Mouse (Mus musculus) adrenal gland (tissue): ENCODE data around the gene Flnb.

Experiments
- intact Hi-C: fragments of 180-260 bp; cut with DNase I; formaldehyde crosslinking; loops from one replicate; pipeline ENCODE4 v1.15.1; 2025

Flnb gene

DNA sequence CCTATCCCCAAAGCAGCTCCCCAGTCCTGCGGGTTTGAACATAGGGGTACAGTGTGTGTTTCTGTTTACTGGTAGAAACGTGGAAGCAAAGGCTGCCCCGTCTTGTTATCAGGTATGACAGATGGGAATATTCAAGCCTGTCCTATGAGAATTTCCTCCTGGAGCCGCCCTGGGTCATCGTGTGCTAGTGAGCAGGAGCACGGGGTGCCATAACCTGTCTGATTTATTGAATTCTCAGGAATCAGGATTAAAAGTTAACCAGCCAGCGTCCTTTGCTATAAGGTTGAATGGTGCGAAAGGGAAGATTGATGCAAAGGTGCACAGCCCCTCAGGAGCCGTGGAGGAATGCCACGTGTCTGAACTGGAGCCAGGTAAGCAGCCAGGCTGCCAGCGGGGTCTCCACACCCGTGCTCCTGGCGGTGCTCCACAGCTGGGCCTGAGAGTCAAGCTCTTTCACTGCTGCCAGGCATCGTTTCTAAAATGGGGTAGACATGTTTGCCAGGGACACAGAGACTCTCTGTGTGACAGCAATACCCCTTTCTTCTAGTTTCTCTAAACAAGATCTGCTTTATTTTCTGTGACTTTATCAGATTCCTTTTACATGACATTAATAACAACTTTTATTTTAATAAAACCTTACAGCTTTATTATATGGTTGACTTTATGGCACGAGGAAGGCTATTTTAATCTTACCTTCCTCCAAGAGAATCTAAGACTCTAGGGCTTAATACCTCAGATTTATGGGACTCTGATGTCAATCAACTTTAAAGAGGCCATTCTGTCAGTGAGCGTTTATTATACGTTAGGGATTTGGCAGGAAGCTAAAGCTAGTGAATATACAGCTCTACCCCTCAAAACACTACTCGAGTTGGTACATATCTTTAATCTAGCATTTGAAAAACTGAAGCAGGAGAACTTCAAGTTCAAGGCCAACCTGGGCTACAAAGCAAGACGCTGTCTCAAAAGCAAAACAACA is 121.3 kb downstream of the Flnb start:
- intact Hi-C loops: no loop called here

DNA sequence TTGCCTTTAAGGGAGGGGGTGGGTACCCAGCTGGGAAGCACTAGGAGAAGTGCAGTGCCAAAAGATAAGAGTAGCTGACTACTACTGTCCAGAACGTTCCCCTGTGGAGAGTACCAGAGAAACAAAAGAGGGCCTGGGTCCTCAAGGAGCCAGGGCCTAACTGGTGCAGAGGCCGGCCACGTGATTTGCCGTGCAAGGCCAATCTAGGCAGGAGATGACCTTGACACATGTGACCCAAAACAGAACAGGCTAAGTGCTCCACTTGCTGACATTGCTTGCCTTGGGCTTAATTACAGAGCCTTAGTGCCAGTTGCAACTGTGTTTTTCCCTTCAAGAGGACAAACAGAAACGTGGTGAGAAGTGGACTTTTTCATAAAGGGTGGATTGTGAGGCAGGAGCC is 123.7 kb downstream of the Flnb start:
- intact Hi-C loops: loop anchor here (5.0 kb wide), 1 partner anchor 124 kb away; the partner anchor contains the start of gene Flnb

- intact Hi-C loops: loop anchor here (5.0 kb wide), 1 partner anchor 126 kb away; the partner anchor contains the start of gene Flnb
Measured at GRCm38 (mm10) chr14:7943101-7943800, 125.5 kb downstream of the Flnb start.

DNA sequence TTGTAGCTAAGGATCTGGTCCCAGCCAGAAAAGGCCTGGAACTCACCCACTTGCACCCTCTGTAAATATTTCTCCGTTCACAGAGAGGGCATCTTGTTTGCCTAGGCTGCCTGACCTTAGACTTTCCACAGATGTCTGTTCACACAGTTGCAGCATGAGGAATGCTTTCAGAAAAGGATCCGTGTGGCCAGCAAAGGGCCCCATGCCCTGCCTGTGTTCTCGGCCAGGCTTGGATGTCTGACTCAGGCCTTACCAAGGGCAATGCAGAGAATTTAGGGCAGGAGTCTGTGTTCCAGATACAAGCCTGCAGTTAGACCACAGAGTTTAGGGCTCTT is 126.0 kb downstream of the Flnb start:
- intact Hi-C loops: loop anchor here (5.0 kb wide), 1 partner anchor 126 kb away; the partner anchor contains the start of gene Flnb

DNA sequence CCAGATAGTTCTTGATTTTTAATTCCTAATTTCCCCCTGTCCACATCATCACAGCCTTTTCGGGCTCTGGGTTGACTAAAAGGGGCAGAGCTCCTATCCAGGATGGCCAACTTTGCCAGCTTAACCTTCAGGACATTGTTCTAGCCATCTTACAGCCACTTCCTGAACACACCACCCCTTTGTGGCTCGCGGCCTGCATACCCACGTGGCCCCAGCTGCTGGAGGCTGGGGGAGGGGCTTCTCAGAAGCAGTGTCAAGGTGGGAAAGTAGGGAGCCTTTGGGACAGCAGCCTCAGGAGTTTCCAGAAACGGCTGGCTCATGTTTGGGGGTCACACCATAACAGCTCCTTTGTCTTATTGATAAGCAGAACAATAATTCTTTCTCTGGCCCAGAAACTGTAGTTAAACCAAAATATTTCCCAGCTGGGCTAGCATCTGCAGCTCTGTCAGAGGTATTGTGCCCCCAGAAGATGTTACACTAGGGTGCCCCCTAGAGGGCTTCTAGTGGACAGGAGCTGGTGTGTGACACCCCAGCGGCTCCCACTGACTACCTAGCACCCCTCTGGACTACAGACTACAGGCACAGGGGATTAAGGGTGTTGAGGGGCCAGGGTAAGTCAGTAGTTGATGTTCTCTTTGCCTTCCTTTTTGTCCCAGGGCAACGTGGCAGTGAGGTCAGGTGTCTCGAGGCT is 126.7 kb downstream of the Flnb start:
- intact Hi-C loops: loop anchor here (5.0 kb wide), 1 partner anchor 127 kb away; the partner anchor contains the start of gene Flnb

DNA sequence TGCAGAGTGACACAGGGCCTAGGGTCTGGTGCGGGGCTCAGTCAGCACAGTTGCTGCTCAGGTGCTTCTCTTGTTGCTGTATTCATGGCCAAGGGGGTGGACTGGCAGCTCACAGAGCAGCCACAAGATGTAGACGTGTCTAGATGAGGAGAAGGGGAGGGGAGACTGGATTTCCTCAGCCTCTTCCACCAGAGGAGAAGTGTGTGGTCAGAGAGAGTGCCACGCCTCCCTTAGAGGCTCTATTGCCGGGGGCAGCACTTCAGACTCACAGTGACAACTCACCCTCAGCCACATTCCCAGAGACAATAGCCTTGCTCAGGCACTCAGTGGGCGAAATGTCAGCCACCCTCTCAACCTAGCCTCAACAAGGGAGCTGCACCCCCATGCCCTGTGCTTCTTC is 127.5 kb downstream of the Flnb start:
- intact Hi-C loops: no loop called here

DNA sequence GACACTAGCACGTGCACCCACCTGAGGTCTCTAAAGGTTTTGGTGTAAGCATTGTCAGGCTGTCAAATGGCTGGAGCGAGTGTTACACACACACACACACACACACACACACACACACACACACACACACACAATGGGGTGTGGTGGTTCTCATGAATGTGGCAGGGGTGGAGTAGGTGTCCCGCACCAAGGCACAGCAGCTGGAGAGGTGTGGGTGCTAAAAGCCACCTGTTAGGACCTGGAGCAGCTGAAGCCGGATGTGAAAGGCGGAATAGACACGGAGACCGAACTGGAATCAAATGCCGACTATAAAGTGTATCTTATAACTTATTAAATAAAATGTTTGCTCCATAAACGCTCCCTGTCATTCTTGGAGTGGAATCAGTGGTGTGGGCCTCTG is 133.5 kb downstream of the Flnb start:
- intact Hi-C loops: no loop called here

DNA sequence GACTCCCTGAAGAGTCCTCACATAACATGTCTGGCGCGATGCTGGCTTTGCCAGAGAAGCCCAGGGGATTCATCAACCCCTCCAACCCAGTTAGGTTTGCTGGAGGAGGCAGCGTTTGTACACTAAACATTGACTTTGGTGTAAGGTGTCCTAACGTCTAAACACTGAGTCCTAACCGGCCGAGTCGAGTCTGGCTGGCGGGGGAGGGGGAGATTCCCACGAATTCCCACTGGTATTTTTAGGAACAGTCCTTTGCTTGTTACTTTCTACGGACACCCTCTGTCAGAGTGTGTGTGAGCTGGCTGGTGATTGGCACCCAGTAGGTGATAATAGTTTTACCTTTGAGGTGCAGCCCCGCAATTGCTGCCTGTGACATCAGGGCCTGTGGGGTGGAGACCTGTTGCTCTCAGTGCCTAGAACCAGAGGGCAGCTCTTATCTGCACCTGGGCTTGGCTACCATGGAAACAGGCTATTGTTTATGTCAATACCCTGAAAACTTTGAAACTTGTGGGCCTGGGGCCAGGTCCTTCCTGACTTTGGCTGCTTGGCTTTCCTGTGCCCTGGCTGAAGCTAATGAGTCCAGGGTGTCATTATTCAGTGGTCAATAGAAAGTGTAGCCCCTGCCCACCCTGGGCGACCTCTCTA is 135.0 kb downstream of the Flnb start:
- intact Hi-C loops: no loop called here

GRCm38 (mm10) chr14:7954071-7954471 is 136.3 kb downstream of the Flnb start:
- intact Hi-C loops: no loop called here

- intact Hi-C loops: no loop called here
Measured at GRCm38 (mm10) chr14:7956427-7956826, 138.7 kb downstream of the Flnb start.

DNA sequence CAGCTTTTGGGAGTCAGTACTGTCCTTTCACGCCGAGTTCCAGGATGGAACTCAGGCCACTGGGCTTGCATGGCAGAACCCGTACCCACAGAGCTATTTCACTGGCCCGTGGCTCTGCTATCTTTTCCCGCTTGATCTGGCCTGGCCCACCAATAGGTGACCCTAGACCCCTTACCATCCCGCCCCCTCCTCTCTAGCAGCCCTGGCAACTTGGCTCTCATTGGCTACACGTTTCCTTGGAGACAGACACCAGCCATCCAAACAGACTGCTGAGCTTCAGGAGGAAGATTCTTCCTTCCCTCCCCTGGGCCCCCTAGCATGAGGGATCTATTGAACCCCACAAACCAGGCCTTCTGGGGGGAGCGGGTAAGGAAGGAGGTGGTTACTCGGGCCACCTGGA is 139.3 kb downstream of the Flnb start, which contains the start of gene Gm45521:
TSS of gene Gm45521 (plus strand) at position 240 of the 400 bp plus-strand sequence.
- intact Hi-C loops: no loop called here

DNA sequence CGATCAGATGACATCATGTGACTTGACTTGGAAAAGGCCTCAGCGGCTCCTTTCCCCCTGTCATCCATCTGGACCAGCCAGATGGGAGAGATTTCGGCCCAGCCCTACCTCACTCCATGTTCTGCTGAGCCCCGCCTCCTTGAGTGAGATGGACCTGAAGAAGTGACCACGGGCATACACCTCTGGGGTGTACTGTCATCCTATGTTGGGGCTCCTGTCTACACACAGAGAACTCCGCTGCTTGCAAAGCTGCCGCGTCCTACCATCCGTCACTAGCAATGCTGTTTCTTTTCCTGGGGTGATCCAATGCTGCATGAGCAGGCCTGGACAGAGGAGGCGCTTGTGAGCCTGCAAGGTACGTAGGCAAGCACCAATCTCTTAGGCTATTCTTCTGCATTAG is 142.9 kb downstream of the Flnb start:
- intact Hi-C loops: loop anchor here (10.0 kb wide), 1 partner anchor 84 kb away; no protein-coding TSS in a partner anchor

- intact Hi-C loops: loop anchor here (10.0 kb wide), 1 partner anchor 83 kb away; no protein-coding TSS in a partner anchor
Measured at GRCm38 (mm10) chr14:7961714-7962113, 144.0 kb downstream of the Flnb start.

DNA sequence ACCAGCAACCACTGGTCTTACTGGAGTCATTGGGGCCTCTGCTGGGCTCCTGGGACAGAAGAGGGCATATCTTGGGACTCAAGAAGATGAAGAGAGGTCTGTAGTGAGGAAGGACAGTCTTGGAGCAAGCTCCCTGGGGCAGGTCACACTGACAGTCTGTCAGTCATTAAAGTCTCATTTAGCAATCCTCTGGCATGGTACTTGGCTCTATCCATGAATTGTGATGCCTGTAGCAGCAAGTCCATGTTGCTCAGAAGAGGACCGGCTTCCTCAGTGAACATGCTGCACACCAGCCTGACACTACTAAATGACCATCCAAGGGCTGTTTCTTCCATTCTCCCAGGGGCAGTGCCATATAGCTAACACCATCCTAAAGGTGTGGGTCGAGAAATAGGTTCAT is 144.9 kb downstream of the Flnb start:
- intact Hi-C loops: loop anchor here (10.0 kb wide), 1 partner anchor 82 kb away; no protein-coding TSS in a partner anchor

DNA sequence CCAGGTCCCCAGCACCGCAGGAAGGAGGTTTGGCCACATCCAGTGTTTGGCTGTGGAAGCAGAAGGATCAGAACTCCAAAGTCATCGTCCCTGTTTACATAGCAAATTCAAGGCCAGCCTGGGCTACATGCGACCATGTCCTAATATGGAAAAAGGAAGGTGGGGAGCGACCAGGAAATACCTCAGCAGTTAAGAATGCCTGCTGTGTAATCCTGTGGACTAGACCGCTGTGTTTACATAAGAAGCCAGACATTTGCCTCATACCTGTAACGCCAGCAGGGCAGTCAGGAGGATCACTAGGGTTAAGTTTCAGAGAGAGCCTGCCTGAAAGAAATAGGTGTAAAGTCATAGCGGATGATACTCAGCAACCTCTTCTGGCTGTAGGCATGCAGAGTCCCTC is 145.4 kb downstream of the Flnb start:
- intact Hi-C loops: loop anchor here (10.0 kb wide), 1 partner anchor 82 kb away; no protein-coding TSS in a partner anchor

DNA sequence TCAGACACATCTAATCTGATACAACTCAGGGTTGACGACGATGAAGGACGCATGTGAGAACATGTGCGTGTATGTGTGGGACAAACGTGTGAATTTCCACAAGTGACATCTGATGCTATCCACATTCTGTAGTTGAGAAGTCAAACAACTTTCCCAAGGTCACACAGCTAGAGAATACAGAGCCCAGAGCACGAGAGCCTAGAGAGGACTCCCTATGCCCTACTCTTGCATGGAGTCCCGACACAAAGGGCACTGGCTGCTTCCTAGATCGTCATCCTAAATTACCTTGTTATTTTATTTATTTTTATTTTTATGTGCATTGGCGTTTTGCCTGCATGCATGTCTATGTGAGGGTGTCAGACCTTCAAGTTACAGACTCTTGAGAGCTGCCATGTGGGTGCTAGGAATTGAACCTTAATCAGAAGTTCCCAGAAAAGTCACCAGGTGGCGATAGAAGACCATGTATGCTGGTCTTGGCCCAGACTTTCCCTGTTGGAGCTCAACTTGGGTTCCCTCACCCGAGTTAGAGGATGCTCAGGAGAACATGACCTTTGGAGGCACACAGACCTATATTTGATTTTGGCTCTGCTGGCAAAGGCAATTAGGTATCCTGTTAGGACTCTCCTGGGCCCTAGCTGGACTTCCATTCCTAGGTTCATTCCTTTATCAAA is 146.6 kb downstream of the Flnb start:
- intact Hi-C loops: loop anchor here (1.0 to 10.0 kb wide), 2 partner anchors 32 to 80 kb away; no protein-coding TSS in a partner anchor

- intact Hi-C loops: no loop called here
Measured at GRCm38 (mm10) chr14:7971889-7972493, 154.2 kb downstream of the Flnb start.

DNA sequence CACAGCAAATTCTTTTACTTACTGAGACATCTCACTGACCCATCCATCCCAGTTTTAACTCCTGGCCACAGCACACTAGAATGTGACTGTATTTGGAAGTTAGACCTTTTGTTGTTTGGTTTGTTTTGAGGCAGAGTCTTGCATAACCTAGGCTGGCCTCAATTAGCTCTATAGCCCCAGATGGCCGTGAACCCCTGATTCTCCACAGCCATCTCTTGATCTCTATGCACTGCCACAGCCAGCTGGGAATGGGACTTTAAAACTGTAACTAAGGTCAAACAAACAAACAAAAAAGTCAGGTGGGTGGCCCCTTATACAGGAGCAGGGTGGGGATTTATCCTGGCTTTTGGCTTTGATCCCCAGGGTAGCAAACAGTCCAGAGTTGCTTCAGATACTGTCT is 156.9 kb downstream of the Flnb start:
- intact Hi-C loops: no loop called here

- intact Hi-C loops: no loop called here
Measured at GRCm38 (mm10) chr14:7975177-7975576, 157.4 kb downstream of the Flnb start.

DNA sequence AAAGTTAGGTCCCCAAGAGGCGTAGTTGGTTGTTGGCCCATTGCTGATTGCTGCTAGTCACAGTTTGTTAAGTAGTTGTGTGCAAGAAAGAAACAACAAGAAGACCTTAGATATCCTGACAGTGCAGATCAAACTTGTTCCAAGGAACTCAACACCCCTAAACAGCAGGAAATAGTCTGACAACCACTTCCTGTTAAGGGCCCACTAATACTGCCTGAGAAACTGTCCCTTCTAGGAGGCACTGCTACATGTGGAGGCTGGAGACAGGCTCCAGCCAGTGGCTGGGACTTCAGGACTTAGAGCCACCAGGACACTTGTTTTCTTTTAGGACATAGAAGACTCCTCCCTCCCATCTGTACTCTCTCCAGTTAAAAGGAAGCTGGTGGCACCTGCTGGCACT is 159.7 kb downstream of the Flnb start:
- intact Hi-C loops: no loop called here
